Mouse (Mus musculus) frontal cortex, postnatal 25 days (tissue): ENCODE measurements around the gene Ankrd24.
"Not testable (repeated sequence)": the region's sequence is repeated elsewhere in the genome, so short reads cannot be mapped to it uniquely, and the experiment has no call there.

Source experiments
- DNase-seq, 2 experiments: peaks; one replicate each; pipeline ENCODE4 v3.0.0; 2022; ENCODE audit warnings: low spot score in 2 of 2

The Ankrd24 gene

DNA sequence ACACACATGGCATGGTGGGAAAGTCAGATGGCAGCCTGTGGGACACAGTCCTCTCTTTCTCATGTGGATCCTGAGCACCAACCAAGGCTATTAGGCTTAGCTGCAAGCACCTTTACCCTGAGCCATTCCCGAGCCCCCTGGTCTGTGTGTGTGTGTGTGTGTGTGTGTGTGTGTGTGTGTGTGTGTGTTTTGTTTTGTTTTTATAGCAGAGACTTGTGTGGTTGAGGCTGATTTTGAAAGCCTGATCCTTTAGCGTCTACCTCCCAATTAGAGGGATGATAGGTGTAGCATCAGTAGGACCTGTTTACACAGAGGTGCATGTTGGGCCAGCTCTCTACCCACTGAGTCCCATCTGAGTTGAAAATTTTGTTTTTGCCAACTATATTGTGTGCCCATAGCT lies 15.8 kb downstream of the Ankrd24 start:
- DNase-seq, result peak in 1 of 2 experiments; percentile 19

DNA sequence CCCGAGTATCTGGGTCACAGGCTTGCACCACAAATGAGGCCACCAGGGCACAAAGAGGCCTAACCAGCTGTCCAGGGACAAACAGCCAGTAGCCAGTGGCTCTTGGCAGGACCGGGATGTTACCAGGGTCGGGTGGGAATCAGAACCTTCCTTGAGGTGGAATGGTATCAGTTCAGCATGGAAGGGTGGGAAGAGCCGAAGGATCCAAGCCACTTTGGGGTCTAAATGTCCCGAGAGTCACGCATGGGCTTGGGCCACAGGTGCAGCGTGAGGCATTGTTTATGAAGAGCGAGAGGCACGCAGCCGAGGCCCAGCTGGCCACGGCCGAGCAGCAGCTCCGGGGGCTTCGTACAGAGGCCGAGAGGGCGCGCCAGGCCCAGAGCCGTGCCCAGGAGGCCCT lies 16.4 kb downstream of the Ankrd24 start:
- DNase-seq, result peak in 1 of 2 experiments; percentile 5

DNA sequence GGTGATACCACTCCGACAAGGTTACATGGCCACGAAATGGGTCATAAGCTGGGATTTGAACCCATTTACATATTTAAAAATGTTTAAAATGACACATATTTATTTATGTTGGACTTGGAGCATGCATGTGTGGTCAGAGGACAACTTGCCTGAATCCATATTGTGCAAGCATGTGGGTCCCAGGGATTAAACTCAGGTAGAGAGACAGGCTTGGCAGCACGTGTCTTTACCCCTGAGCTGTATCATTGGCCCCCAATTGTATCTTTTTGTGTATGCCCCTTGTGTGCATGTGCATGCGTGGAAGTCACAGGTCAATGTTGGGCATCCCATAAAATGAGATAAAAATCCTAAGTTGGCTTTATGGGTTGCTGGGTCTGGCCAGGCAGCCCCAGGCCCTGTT lies 17.1 kb downstream of the Ankrd24 start:
- DNase-seq, result no peak

DNA sequence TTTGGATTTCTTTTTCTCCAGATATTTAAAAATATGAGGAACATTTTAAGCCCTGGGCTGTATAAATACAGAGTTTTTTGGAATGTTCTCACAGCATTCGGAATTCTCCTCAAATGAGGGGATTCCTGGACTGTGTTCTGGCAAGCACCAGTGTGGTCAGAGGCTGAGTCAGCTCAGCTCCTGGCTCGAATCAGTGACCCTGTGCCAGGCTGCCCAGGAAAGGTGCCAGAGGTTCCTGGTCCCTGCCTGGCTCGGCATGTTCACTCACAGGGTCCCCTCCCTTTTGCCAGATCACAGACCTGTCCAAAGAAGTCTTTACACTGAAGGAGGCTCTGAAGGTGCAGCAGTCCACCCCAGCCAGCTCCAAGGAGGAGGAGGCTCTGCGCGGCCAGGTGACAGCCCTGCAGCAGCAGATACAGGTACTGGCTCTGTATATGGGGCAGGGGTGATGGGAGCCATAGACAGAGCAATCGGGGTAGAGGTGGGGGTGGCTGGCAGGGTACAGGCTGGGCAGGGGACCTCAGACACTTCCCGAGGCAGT lies 17.7 kb downstream of the Ankrd24 start:
- DNase-seq, result no peak

DNA sequence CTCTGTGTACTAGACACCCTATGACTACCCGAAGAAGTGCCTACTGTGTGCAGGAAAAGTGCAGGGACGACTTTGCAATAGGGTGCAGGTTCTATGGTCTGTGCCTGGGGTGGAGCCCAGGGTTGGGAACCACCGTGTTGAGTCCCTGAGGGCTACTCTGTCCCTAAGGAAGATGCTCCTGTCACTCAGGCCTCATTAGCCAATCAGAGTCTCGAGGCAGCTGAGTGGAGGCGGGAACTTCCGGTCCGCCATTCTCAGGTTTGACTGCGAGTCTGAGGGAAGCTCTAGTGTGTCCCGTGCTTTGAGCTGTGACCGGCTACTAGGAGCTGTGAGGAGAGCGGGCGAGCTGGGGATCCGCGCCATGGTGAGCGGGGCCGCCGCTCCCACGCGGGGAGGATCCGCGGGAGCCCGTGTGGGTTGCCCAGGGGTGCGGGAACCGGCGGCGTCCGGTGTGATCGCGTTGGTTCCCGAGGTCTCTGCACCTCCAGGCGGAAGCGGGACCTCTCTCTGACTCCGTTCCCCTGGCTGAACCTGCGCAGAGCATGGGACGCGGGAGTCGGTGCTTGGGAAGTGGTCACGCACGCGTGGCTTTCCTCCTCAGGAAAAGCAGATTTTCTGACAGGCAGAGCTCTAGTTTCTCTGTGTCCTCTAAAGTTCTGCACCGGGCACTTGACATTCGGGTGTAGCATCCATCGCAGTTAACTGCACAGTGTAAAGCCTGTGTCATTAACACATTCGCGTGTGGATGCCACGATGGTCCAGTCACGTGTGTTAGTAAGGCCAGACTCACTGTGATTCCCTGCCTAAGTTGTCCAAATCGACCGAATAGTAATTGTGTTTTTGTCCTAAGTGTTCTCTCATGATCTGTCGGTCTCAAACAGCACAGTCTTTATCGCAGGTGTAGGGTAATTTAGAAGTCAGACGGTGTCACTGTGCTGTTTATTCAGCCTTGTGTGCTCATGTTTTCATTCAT lies 20.7 kb downstream of the Ankrd24 start, which contains the start of gene Gm10778:
TSS of gene Gm10778 (plus strand) at position 257 of the 973 bp plus-strand sequence.
- peak; percentile 71 to 82 for DNase-seq

DNA sequence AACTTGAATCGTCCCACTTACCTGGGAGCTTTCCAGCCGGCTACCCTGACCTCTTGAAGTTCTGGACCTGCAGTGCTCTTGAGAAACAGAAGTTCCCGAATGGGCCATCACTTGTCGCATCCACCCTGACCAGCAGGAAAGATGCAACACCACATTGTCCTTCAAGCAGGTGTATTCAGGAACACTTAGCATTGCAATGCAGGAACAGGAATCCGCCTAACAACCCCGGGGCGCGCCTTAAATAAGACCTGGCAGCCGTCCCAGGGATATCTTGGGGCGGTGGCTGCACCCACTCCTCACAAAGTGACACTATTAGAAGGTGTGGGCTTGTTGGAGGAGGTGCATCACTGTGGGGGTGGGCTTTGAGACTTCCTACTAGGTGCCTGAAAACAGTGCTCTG lies 26.8 kb downstream of the Ankrd24 start:
- no peak for DNase-seq

DNA sequence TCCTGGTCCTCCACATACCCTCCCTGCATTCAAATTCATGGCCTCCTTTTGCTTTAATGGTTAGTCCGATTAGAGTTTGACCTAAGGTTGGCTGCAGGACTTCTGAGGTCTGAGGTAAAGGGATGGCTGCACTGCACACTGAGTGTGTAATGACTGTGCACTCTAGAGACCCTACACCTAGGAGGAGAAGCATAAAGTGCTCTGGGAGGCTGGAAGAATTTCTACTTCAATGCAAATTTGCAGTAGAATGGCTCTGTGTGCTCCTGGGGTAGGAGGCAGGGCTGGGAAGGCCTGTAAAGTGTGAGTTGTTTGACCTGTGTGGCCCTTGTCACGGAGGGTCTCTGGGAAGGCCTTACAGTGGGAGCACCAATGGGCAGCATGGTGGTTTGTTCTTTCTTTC lies 27.8 kb downstream of the Ankrd24 start:
- DNase-seq, result no peak

DNA sequence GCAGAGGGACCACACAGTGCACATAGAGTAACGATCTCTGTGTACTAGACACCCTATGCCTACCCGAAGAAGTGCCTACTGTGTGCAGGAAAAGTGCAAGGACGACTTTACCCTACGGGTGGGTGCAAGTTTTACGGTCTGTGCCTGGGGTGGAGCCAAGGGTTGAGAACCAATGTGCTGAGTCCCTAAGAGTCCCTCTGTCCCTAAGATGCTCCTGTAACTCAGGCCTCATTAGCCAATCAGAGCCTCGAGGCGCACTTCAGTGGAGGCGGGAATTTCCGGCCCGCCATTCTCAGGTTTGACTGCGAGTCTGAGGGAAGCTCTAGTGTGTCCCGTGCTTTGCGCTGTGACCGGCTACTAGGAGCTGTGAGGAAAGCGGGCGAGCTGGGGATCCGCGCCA lies 58.8 kb downstream of the Ankrd24 start:
- DNase-seq, result not testable (repeated sequence)
